23 mouse cellular contexts compared by ENCODE assay signal in genomic region chr1:156763280-156763679, GRCm38 (mm10). TPM values are rescaled to one million over a fixed set of nuclear protein-coding genes. Genes with fewer than 3 reads are reported as not detected.
DNase-seq lines count a peak whose midpoint lies in the region; ATAC-seq lines count a peak whose summit lies in the region.
"Had no signal": no experiment of that assay in that cellular context is flagged by ENCODE, and none has a peak within 500 bp of the region (broad histone marks: within the 10 kb centered on the region; RNA-seq: fewer than 3 reads in every experiment).

No protein-coding gene starts in this region.

- DNase-seq in gastrocnemius, postnatal 25 days, result peak; percentile 55
- no peak for DNase-seq in gastrocnemius, postnatal 14 days
- no peak for DNase-seq in embryonic facial prominence, embryonic 10.5 days (ENCODE audit: low spot score)
- DNase-seq: adrenal gland, postnatal 14 days; cerebellum, adult 11-12 months; cerebellum, adult 9-10 months; cerebellum, postnatal 25 days; gastrocnemius, postnatal 36 days; heart, adult 2 months; heart, postnatal 4 days had no signal

- H3K27ac ChIP-seq in embryonic facial prominence, embryonic 10.5 days (replicated peaks), result 0 out of 2 replicates have a peak overlapping the region, but pooled peaks have one; percentile 30
- peak overlapping the region; percentile 81 for H3K27ac ChIP-seq in embryonic facial prominence, embryonic 13.5 days
- H3K27ac ChIP-seq in limb, embryonic 15.5 days, result peak overlapping the region; percentile 92
- H3K27ac ChIP-seq in neural tube, embryonic 15.5 days (replicated peaks), result no peak overlapping the region
- H3K27ac ChIP-seq: forebrain, embryonic 13.5 days; heart, adult 2 months; hindbrain, embryonic 12.5 days had no signal

- peaks cover 31% of the 10 kb centered on the region for H3K4me1 ChIP-seq in embryonic facial prominence, embryonic 10.5 days
- H3K4me1 ChIP-seq in embryonic facial prominence, embryonic 13.5 days, result peaks cover 31% of the 10 kb centered on the region
- H3K4me1 ChIP-seq in limb, embryonic 15.5 days, result peaks cover 24% of the 10 kb centered on the region
- H3K4me1 ChIP-seq in neural tube, embryonic 15.5 days, result no peaks in the 10 kb centered on the region

- ATAC-seq in embryonic facial prominence, embryonic 13.5 days (ENCODE audit: insufficient number of reproducible peaks, insufficient read depth, low FRiP score, low TSS enrichment, low read depth), result no peak
- ATAC-seq in limb, embryonic 15.5 days (ENCODE audit: insufficient number of reproducible peaks, low FRiP score, low TSS enrichment, low read depth), result no peak
- no peak for ATAC-seq in neural tube, embryonic 15.5 days (ENCODE audit: low FRiP score)
- no peak for ATAC-seq in erythroid progenitor cell, adult 5-6 weeks (replicated peaks; ENCODE audit: low FRiP score, poor library complexity, severe bottlenecking)
- ATAC-seq: activated CD4-positive, CD25-positive, alpha-beta regulatory T cell, adult 4 months; forebrain, embryonic 13.5 days; hindbrain, embryonic 16.5 days; inflammation-experienced regulatory T-cells, adult 6 months; intestine, postnatal 0 days; Patski had no signal

- no peaks in the 10 kb centered on the region for H3K27me3 ChIP-seq in embryonic facial prominence, embryonic 10.5 days (replicated peaks; ENCODE audit: low read depth, poor library complexity, severe bottlenecking)
- H3K27me3 ChIP-seq in embryonic facial prominence, embryonic 13.5 days, result no peaks in the 10 kb centered on the region
- no peaks in the 10 kb centered on the region for H3K27me3 ChIP-seq in limb, embryonic 15.5 days
- H3K27me3 ChIP-seq in neural tube, embryonic 15.5 days (replicated peaks), result no peaks in the 10 kb centered on the region
- H3K27me3 ChIP-seq: CH12.LX; forebrain, embryonic 13.5 days; heart, embryonic 12.5 days; hindbrain, embryonic 12.5 days; Patski had no signal

- no peak overlapping the region for H3K4me3 ChIP-seq in embryonic facial prominence, embryonic 10.5 days
- no peak overlapping the region for H3K4me3 ChIP-seq in embryonic facial prominence, embryonic 13.5 days
- H3K4me3 ChIP-seq in limb, embryonic 15.5 days, result no peak overlapping the region
- no peak overlapping the region for H3K4me3 ChIP-seq in neural tube, embryonic 15.5 days (replicated peaks)
- H3K4me3 ChIP-seq: forebrain, embryonic 13.5 days; heart, adult 2 months; heart, embryonic 12.5 days; hindbrain, embryonic 12.5 days had no signal

- 0 out of 2 replicates have a peak, but pooled peaks cover 2% of the 10 kb centered on the region for H3K36me3 ChIP-seq in embryonic facial prominence, embryonic 10.5 days (replicated peaks)
- no peaks in the 10 kb centered on the region for H3K36me3 ChIP-seq in embryonic facial prominence, embryonic 13.5 days
- no peaks in the 10 kb centered on the region for H3K36me3 ChIP-seq in limb, embryonic 15.5 days
- H3K36me3 ChIP-seq in neural tube, embryonic 15.5 days, result no peaks in the 10 kb centered on the region
- H3K36me3 ChIP-seq: heart, embryonic 12.5 days; hindbrain, embryonic 12.5 days had no signal

- no peak overlapping the region for H3K9ac ChIP-seq in embryonic facial prominence, embryonic 13.5 days
- no peak overlapping the region for H3K9ac ChIP-seq in limb, embryonic 15.5 days
- no peak overlapping the region for H3K9ac ChIP-seq in neural tube, embryonic 15.5 days (replicated peaks)
- H3K9ac ChIP-seq: forebrain, embryonic 13.5 days; heart, embryonic 12.5 days; hindbrain, embryonic 12.5 days had no signal

- no peak overlapping the region for H3K4me2 ChIP-seq in embryonic facial prominence, embryonic 13.5 days
- no peak overlapping the region for H3K4me2 ChIP-seq in limb, embryonic 15.5 days
- H3K4me2 ChIP-seq in neural tube, embryonic 15.5 days, result no peak overlapping the region
- H3K4me2 ChIP-seq: forebrain, embryonic 13.5 days; heart, embryonic 12.5 days; hindbrain, embryonic 12.5 days had no signal

- H3K9me3 ChIP-seq in embryonic facial prominence, embryonic 10.5 days, result peaks cover 24% of the 10 kb centered on the region
- H3K9me3 ChIP-seq in embryonic facial prominence, embryonic 13.5 days, result peaks cover 11% of the 10 kb centered on the region
- no peaks in the 10 kb centered on the region for H3K9me3 ChIP-seq in limb, embryonic 15.5 days
- 0 out of 2 replicates have a peak, but pooled peaks cover 5% of the 10 kb centered on the region for H3K9me3 ChIP-seq in neural tube, embryonic 15.5 days (replicated peaks)

- intact Hi-C loops in gastrocnemius, postnatal 14 days (cut with DNase I; ENCODE audit: low total_unique reads), result no loop called here

- 94% methylated on average over 6 of the region's 6 CpGs for WGBS in embryonic facial prominence, embryonic 10.5 days
- 89% methylated on average over 6 of the region's 6 CpGs for WGBS in embryonic facial prominence, embryonic 13.5 days
- WGBS in limb, embryonic 15.5 days, result 82% methylated on average over 6 of the region's 6 CpGs
- 94% methylated on average over 6 of the region's 6 CpGs for WGBS in neural tube, embryonic 15.5 days

RNA-seq across cellular contexts. Expression of gene Fam20b, which starts 44.4 kb away (rescaled TPM):
- 10 to 100 TPM; 29.0 to 30.2 TPM for total RNA-seq in gastrocnemius, postnatal 25 days (2021)
- 10 to 100 TPM; 26.8 to 27.2 TPM for total RNA-seq in gastrocnemius, postnatal 14 days (2021)
- polyA plus RNA-seq in embryonic facial prominence, embryonic 10.5 days (2016; fragmentation: Nextera tagmentation; extraction: Ambion mirVana), result 17.8 and 18.0 TPM in 2 replicates
- 23.5 and 24.1 TPM in 2 replicates for polyA plus RNA-seq in embryonic facial prominence, embryonic 13.5 days (2015; fragmentation: Nextera tagmentation; extraction: Ambion mirVana)
- 28.8 and 32.5 TPM in 2 replicates for polyA plus RNA-seq in limb, embryonic 15.5 days (2015; fragmentation: Nextera tagmentation; extraction: Ambion mirVana)
- polyA plus RNA-seq in neural tube, embryonic 15.5 days (2015; fragmentation: Nextera tagmentation; extraction: Ambion mirVana), result 26.8 and 27.4 TPM in 2 replicates
- 23.9 and 25.6 TPM in 2 replicates for total RNA-seq in erythroid progenitor cell, adult 5-6 weeks (2015; ENCODE audit: low replicate concordance)
- total RNA-seq in erythroid progenitor cell, adult 5-6 weeks (2017; ENCODE audit: low replicate concordance), result 39.8 and 41.6 TPM in 2 replicates
